Mouse (Mus musculus): Measurements from ENCODE around the gene Ankrd40. TPM values are rescaled to one million over a fixed set of nuclear protein-coding genes. Genes with fewer than 3 reads are reported as not detected.

The Ankrd40 gene
- polyA plus RNA-seq, 1 experiment from 2014 or later = 7.4 TPM

GRCm38 (mm10) chr11:94355521-94356217 is 27.9 kb downstream of the Ankrd40 start:
- peaks cover 48% of the 10 kb centered on the region for H3K27me3 ChIP-seq
- ATAC-seq (ENCODE audit: insufficient read depth) = no peak
- H3K36me3 ChIP-seq (replicated peaks) = no peaks in the 10 kb centered on the region
- H3K4me2 ChIP-seq = no peak overlapping the region
- 72% methylated on average over 9 of the region's 9 CpGs for WGBS (ENCODE audit: insufficient replicate concordance)
- no peak overlapping the region for H3K27ac ChIP-seq (replicated peaks)
- peaks cover 19% of the 10 kb centered on the region for H3K4me1 ChIP-seq (replicated peaks)
- H3K4me3 ChIP-seq (replicated peaks) = no peak overlapping the region
- no peak overlapping the region for H3K9ac ChIP-seq
- no peaks in the 10 kb centered on the region for H3K9me3 ChIP-seq (replicated peaks)

GRCm38 (mm10) chr11:94359168-94359567 is 31.4 kb downstream of the Ankrd40 start:
- H3K27me3 ChIP-seq = peaks cover 25% of the 10 kb centered on the region
- no peak overlapping the region for H3K9ac ChIP-seq
- no peak overlapping the region for H3K4me3 ChIP-seq (replicated peaks)
- WGBS (ENCODE audit: insufficient replicate concordance) = 89% methylated on average over 12 of the region's 12 CpGs
- H3K4me2 ChIP-seq = no peak overlapping the region
- H3K36me3 ChIP-seq (replicated peaks) = no peaks in the 10 kb centered on the region
- no peak for ATAC-seq (ENCODE audit: insufficient read depth)
- H3K9me3 ChIP-seq (replicated peaks) = no peaks in the 10 kb centered on the region
- H3K4me1 ChIP-seq (replicated peaks) = no peaks in the 10 kb centered on the region
- H3K27ac ChIP-seq (replicated peaks) = no peak overlapping the region

GRCm38 (mm10) chr11:94361166-94361870 is 33.5 kb downstream of the Ankrd40 start:
- H3K27me3 ChIP-seq = peaks cover 14% of the 10 kb centered on the region
- WGBS (ENCODE audit: insufficient replicate concordance) = 69% methylated on average over 14 of the region's 14 CpGs
- H3K9me3 ChIP-seq (replicated peaks) = no peaks in the 10 kb centered on the region
- no peak overlapping the region for H3K27ac ChIP-seq (replicated peaks)
- no peaks in the 10 kb centered on the region for H3K4me1 ChIP-seq (replicated peaks)
- no peak overlapping the region for H3K4me2 ChIP-seq
- H3K4me3 ChIP-seq (replicated peaks) = no peak overlapping the region
- no peak for ATAC-seq (ENCODE audit: insufficient read depth)
- H3K36me3 ChIP-seq (replicated peaks) = no peaks in the 10 kb centered on the region
- H3K9ac ChIP-seq = no peak overlapping the region

DNA sequence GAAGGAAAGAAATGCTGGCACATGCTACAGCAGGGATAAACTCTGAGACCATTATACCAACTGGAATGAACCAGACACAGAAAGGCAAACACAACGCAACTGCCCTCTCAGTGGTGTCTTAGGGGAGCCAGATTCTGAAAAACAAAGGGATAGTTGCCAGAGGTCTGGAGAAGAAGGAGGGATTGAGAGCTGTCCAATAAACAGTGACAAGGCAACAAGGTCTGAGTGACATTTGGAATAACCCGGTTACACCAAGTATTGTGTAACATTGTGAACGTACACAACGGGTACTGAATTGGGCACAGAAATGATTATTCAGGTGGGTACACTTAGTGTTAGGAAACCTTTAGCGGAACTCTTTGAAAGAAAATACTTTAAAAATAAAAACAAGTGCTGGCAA is 34.3 kb downstream of the Ankrd40 start:
- Histone ChIP-seq H3K9me3 (replicated peaks) (no peaks in the 10 kb centered on the region), H3K4me2 (no peak overlapping the region), H3K27ac (replicated peaks) (no peak overlapping the region), H3K36me3 (replicated peaks) (no peaks in the 10 kb centered on the region), H3K4me1 (replicated peaks) (no peaks in the 10 kb centered on the region), H3K27me3 (peaks cover 9% of the 10 kb centered on the region), H3K4me3 (replicated peaks) (no peak overlapping the region), H3K9ac (no peak overlapping the region)
- no peak for ATAC-seq (ENCODE audit: insufficient read depth)
- WGBS (ENCODE audit: insufficient replicate concordance) = 76% methylated on average over 5 of the region's 5 CpGs

DNA sequence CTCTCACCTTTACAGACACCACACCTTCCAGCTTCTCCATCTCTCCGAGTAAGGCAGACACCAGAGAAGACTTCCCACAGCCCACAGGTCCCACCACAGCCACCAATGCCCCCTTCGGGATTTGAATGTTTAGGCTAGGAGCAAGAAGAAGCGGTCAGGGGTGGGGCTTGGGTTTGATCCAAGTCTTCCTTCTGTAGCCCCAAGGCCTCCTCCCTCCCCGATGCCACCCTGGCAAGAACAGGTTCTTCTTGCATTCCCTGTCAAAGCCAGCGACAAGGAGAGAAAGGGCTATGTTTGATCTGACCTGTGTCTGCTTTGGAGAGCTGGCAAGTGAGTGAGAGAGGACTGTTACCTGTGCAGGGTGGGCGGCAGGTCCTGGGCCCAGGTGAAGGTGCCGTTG is 35.9 kb downstream of the Ankrd40 start:
- Histone ChIP-seq H3K9me3 (replicated peaks) (no peaks in the 10 kb centered on the region), H3K9ac (no peak overlapping the region), H3K4me1 (replicated peaks) (no peaks in the 10 kb centered on the region), H3K4me3 (replicated peaks) (no peak overlapping the region), H3K36me3 (replicated peaks) (no peaks in the 10 kb centered on the region), H3K27ac (replicated peaks) (no peak overlapping the region), H3K27me3 (no peaks in the 10 kb centered on the region; the same call in 1 of the 2 replicates), H3K4me2 (no peak overlapping the region)
- WGBS (ENCODE audit: insufficient replicate concordance) = 64% methylated on average over 7 of the region's 7 CpGs
- no peak for ATAC-seq (ENCODE audit: insufficient read depth)

- no peak overlapping the region for H3K4me2 ChIP-seq
- H3K4me1 ChIP-seq (replicated peaks) = peaks cover 2% of the 10 kb centered on the region
- H3K9me3 ChIP-seq (replicated peaks) = no peaks in the 10 kb centered on the region
- H3K36me3 ChIP-seq (replicated peaks) = no peaks in the 10 kb centered on the region
- no peak overlapping the region for H3K4me3 ChIP-seq (replicated peaks)
- ATAC-seq (ENCODE audit: insufficient read depth) = peak; percentile 44; the same call in 1 of the 2 replicates
- no peak overlapping the region for H3K27ac ChIP-seq (replicated peaks)
- 46% methylated on average over 3 of the region's 3 CpGs for WGBS (ENCODE audit: insufficient replicate concordance)
- no peaks in the 10 kb centered on the region; the same call in 1 of the 2 replicates for H3K27me3 ChIP-seq
- no peak overlapping the region for H3K9ac ChIP-seq
Measured at GRCm38 (mm10) chr11:94365340-94365739, 37.5 kb downstream of the Ankrd40 start.

DNA sequence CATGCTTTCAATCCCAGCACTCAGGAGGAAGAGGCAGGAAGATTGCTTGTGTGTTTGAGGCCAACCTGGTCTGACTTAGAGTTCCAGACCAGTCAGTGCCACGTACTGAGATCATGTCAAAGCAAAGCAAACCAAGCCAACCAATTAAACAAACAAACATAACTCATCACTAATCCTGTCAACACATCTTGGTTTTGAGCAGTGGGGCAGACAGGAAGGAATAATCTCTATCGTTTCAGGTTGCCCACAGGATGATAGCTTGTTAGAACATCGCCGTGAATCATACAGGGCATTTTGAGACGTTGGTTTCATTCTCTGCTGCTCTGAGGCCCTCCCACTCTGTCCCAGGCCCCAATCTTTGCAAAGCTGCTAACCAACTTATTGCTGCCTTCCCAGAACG is 42.2 kb downstream of the Ankrd40 start:
- Histone ChIP-seq H3K4me3 (replicated peaks) (no peak overlapping the region), H3K9ac (no peak overlapping the region), H3K36me3 (replicated peaks) (no peaks in the 10 kb centered on the region), H3K4me1 (replicated peaks) (peaks cover 12% of the 10 kb centered on the region), H3K27me3 (peaks cover 3% of the 10 kb centered on the region; the same call in 1 of the 2 replicates), H3K27ac (replicated peaks) (no peak overlapping the region), H3K4me2 (no peak overlapping the region), H3K9me3 (replicated peaks) (no peaks in the 10 kb centered on the region)
- WGBS (ENCODE audit: insufficient replicate concordance) = 34% methylated on average over 6 of the region's 6 CpGs
- ATAC-seq (ENCODE audit: insufficient read depth) = no peak

GRCm38 (mm10) chr11:94370809-94371208 is 43.0 kb downstream of the Ankrd40 start:
- no peak overlapping the region for H3K27ac ChIP-seq (replicated peaks)
- no peaks in the 10 kb centered on the region for H3K36me3 ChIP-seq (replicated peaks)
- H3K4me2 ChIP-seq = no peak overlapping the region
- no peak overlapping the region for H3K9ac ChIP-seq
- H3K27me3 ChIP-seq = peaks cover 3% of the 10 kb centered on the region; the same call in 1 of the 2 replicates
- H3K9me3 ChIP-seq (replicated peaks) = no peaks in the 10 kb centered on the region
- ATAC-seq (ENCODE audit: insufficient read depth) = peak; percentile 42
- H3K4me3 ChIP-seq (replicated peaks) = no peak overlapping the region
- H3K4me1 ChIP-seq (replicated peaks) = peaks cover 12% of the 10 kb centered on the region
- WGBS (ENCODE audit: insufficient replicate concordance) = 2% methylated on average over 5 of the region's 5 CpGs

- 64% methylated on average over 13 of the region's 13 CpGs for WGBS (ENCODE audit: insufficient replicate concordance)
- ATAC-seq (ENCODE audit: insufficient read depth) = no peak
Measured at GRCm38 (mm10) chr11:94374276-94374948, 46.6 kb downstream of the Ankrd40 start.

GRCm38 (mm10) chr11:94379061-94379460 is 51.3 kb downstream of the Ankrd40 start:
- Histone ChIP-seq H3K4me2 (no peak overlapping the region), H3K4me1 (replicated peaks) (no peaks in the 10 kb centered on the region), H3K36me3 (replicated peaks) (no peaks in the 10 kb centered on the region), H3K27me3 (peaks cover 14% of the 10 kb centered on the region), H3K9ac (no peak overlapping the region), H3K27ac (replicated peaks) (no peak overlapping the region), H3K4me3 (replicated peaks) (no peak overlapping the region), H3K9me3 (replicated peaks) (no peaks in the 10 kb centered on the region)
- no peak for ATAC-seq (ENCODE audit: insufficient read depth)
- 20% methylated on average over 2 of the region's 2 CpGs for WGBS (ENCODE audit: insufficient replicate concordance)

More at GRCm38 (mm10) chr11:94374276-94374948, 46.6 kb downstream of the Ankrd40 start:
- no peak overlapping the region for H3K9ac ChIP-seq
- H3K27ac ChIP-seq (replicated peaks) = no peak overlapping the region
- peaks cover 7% of the 10 kb centered on the region; the same call in 1 of the 2 replicates for H3K27me3 ChIP-seq
- H3K4me1 ChIP-seq (replicated peaks) = peaks cover 12% of the 10 kb centered on the region
- H3K4me2 ChIP-seq = no peak overlapping the region
- no peaks in the 10 kb centered on the region for H3K36me3 ChIP-seq (replicated peaks)
- no peak overlapping the region for H3K4me3 ChIP-seq (replicated peaks)
- no peaks in the 10 kb centered on the region for H3K9me3 ChIP-seq (replicated peaks)

- no peak overlapping the region for H3K9ac ChIP-seq
- H3K36me3 ChIP-seq (replicated peaks) = no peaks in the 10 kb centered on the region
- H3K4me2 ChIP-seq = no peak overlapping the region
- H3K9me3 ChIP-seq (replicated peaks) = no peaks in the 10 kb centered on the region
- peaks cover 11% of the 10 kb centered on the region for H3K27me3 ChIP-seq
- no peak for ATAC-seq (ENCODE audit: insufficient read depth)
- WGBS (ENCODE audit: insufficient replicate concordance) = 33% methylated on average over 8 of the region's 8 CpGs
- no peak overlapping the region for H3K27ac ChIP-seq (replicated peaks)
- H3K4me3 ChIP-seq (replicated peaks) = no peak overlapping the region
- H3K4me1 ChIP-seq (replicated peaks) = no peaks in the 10 kb centered on the region
Measured at GRCm38 (mm10) chr11:94379736-94380135, 51.9 kb downstream of the Ankrd40 start.
